Mouse (Mus musculus) megakaryocyte, embryonic 14.5 days (primary cell): ENCODE data around the gene Gca.

ENCODE experiments used
- FLI1 ChIP-seq: IDR thresholded peaks from 2 replicates; pipeline ENCODE4 v1.6.1; 2012; ENCODE audit warnings: low read length, inconsistent platforms, mixed read lengths
- GATA1 ChIP-seq: IDR thresholded peaks from 3 replicates; pipeline ENCODE4 v1.6.1; 2012; ENCODE audit warnings: mixed read lengths, low read length, inconsistent platforms, borderline replicate concordance

DNA sequence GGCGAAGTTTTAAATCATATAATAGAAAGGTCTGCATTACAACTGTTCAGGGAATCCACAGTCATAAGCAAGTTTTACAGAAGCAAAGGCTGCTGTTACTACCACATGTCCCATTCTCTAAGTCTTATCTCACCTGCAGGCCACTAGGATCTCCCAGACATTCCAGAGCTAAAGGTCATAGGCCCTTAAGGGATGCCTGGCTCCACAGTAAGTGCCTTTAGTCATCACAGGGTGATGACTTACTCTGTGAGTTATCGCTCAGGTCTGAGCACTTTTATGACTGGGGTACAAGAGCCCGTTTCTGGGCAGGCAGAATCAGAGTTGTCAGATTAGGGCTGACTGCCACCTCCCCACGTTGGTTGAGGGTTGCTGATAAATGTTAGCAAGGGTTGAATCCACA lies 12.2 kb upstream of the Gca start:
- no peak for TF ChIP-seq GATA1
- no peak for TF ChIP-seq FLI1
